22 mouse cellular contexts compared by ENCODE assay signal in genomic region chr4:145819946-145820345, GRCm38 (mm10). TPM values are rescaled to one million over a fixed set of nuclear protein-coding genes. Genes with fewer than 3 reads are reported as not detected.
A peak's percentile ranks its signal among the peaks of the same experiment; 100 is the strongest.
DNase-seq lines count a peak whose midpoint lies in the region; ATAC-seq and TF ChIP-seq lines count a peak whose summit lies in the region.
"Not testable (repeated sequence)": the region's sequence is repeated elsewhere in the genome, so short reads cannot be mapped to it uniquely, and the experiment has no call there.
"Had no signal": no experiment of that assay in that cellular context is flagged by ENCODE, and none has a peak within 500 bp of the region (broad histone marks: within the 10 kb centered on the region; RNA-seq: fewer than 3 reads in every experiment).

No protein-coding gene starts in this region.

- TF ChIP-seq EP300 in lung, postnatal 0 days (IDR thresholded peaks at IDR 0.05): not testable (repeated sequence)

- not testable (repeated sequence) for H3K27me3 ChIP-seq in forebrain, embryonic 11.5 days (ENCODE audit: control insufficient read depth, insufficient read depth, low read length); heart, embryonic 15.5 days; hindbrain, postnatal 0 days (ENCODE audit: insufficient read depth, low read length); limb, embryonic 13.5 days; lung, postnatal 0 days (replicated peaks; ENCODE audit: insufficient read depth, low read length); neural tube, embryonic 11.5 days (ENCODE audit: control insufficient read depth, insufficient read depth, low read length)

- not testable (repeated sequence) for H3K36me3 ChIP-seq in forebrain, embryonic 11.5 days (ENCODE audit: control insufficient read depth, insufficient read depth, low read length); heart, embryonic 15.5 days; hindbrain, postnatal 0 days (ENCODE audit: insufficient read depth, low read length); limb, embryonic 13.5 days; lung, postnatal 0 days (ENCODE audit: insufficient read depth, low read length); neural tube, embryonic 11.5 days (ENCODE audit: control insufficient read depth, insufficient read depth, low read length)

- WGBS in forebrain, embryonic 11.5 days: no CpG with 5 or more reads among the region's 2 CpGs
- WGBS in heart, embryonic 15.5 days: no CpG with 5 or more reads among the region's 2 CpGs
- WGBS in hindbrain, postnatal 0 days: no CpG with 5 or more reads among the region's 2 CpGs
- WGBS in limb, embryonic 13.5 days: no CpG with 5 or more reads among the region's 2 CpGs
- WGBS in lung, postnatal 0 days: no CpG with 5 or more reads among the region's 2 CpGs
- no CpG with 5 or more reads among the region's 2 CpGs for WGBS in neural tube, embryonic 11.5 days

- H3K9me3 ChIP-seq in forebrain, embryonic 11.5 days (ENCODE audit: control insufficient read depth, low read length); heart, embryonic 15.5 days (replicated peaks); hindbrain, postnatal 0 days (ENCODE audit: low read length); limb, embryonic 13.5 days; lung, postnatal 0 days (ENCODE audit: low read length); neural tube, embryonic 11.5 days (ENCODE audit: control insufficient read depth, low read length): not testable (repeated sequence)

- not testable (repeated sequence) for TF ChIP-seq CTCF in hindbrain, postnatal 0 days (IDR thresholded peaks at IDR 0.05; ENCODE audit: low read depth); lung, postnatal 0 days (IDR thresholded peaks at IDR 0.05)

- H3K9ac ChIP-seq in forebrain, embryonic 11.5 days (ENCODE audit: low read length); heart, embryonic 15.5 days; hindbrain, postnatal 0 days (replicated peaks; ENCODE audit: low read length); limb, embryonic 13.5 days; lung, postnatal 0 days (replicated peaks; ENCODE audit: low read depth); neural tube, embryonic 11.5 days (ENCODE audit: low read length): not testable (repeated sequence)

- ATAC-seq in forebrain, embryonic 11.5 days (replicated peaks; ENCODE audit: low FRiP score): 0 out of 2 replicates have a peak, but pooled peaks have one; percentile 14
- peak; percentile 66; the same call in 1 of the 2 replicates for ATAC-seq in heart, embryonic 15.5 days (replicated peaks; ENCODE audit: insufficient number of reproducible peaks, insufficient read depth, low FRiP score, low read depth)
- ATAC-seq in hindbrain, postnatal 0 days: 0 out of 2 replicates have a peak, but pooled peaks have one; percentile 45
- ATAC-seq in limb, embryonic 13.5 days (ENCODE audit: low FRiP score, low read depth): 0 out of 2 replicates have a peak, but pooled peaks have one; percentile 15
- peak; percentile 17 for ATAC-seq in lung, postnatal 0 days
- ATAC-seq in neural tube, embryonic 11.5 days (ENCODE audit: insufficient read depth, low FRiP score, low TSS enrichment): peak; percentile 54; the same call in 1 of the 2 replicates

- not testable (repeated sequence) for H3K4me1 ChIP-seq in forebrain, embryonic 11.5 days (replicated peaks; ENCODE audit: control insufficient read depth, insufficient read depth, low read length); heart, embryonic 15.5 days (replicated peaks); hindbrain, postnatal 0 days (ENCODE audit: insufficient read depth, low read length); limb, embryonic 13.5 days; lung, postnatal 0 days (ENCODE audit: insufficient read depth, low read depth, low read length); neural tube, embryonic 11.5 days (ENCODE audit: control insufficient read depth, insufficient read depth, low read length)

- not testable (repeated sequence) for H3K4me3 ChIP-seq in forebrain, embryonic 11.5 days (ENCODE audit: low read depth, low read length); heart, embryonic 15.5 days; hindbrain, postnatal 0 days (ENCODE audit: low read length); limb, embryonic 13.5 days; lung, postnatal 0 days (ENCODE audit: low read depth, low read length); neural tube, embryonic 11.5 days (ENCODE audit: low read depth, low read length)

- H3K4me2 ChIP-seq in forebrain, embryonic 11.5 days (ENCODE audit: low read depth, low read length, severe bottlenecking); heart, embryonic 15.5 days; hindbrain, postnatal 0 days (ENCODE audit: low read depth, low read length); limb, embryonic 13.5 days (replicated peaks); lung, postnatal 0 days (replicated peaks; ENCODE audit: low read depth, low read length); neural tube, embryonic 11.5 days (ENCODE audit: low read depth): not testable (repeated sequence)

- H3K27ac ChIP-seq in forebrain, embryonic 11.5 days (ENCODE audit: low read depth, low read length); heart, embryonic 15.5 days; hindbrain, postnatal 0 days; limb, embryonic 13.5 days; lung, postnatal 0 days (ENCODE audit: low read length); neural tube, embryonic 11.5 days (ENCODE audit: low read depth, low read length): not testable (repeated sequence)

- not testable (repeated sequence) for DNase-seq in forebrain, embryonic 11.5 days (ENCODE audit: low spot score); hindbrain, postnatal 0 days (ENCODE audit: low spot score); lung, postnatal 0 days (ENCODE audit: low spot score); neural tube, embryonic 11.5 days (ENCODE audit: low spot score)

RNA-seq across cellular contexts. Expression of gene Zfp986, which starts 48.6 kb away (rescaled TPM):
- polyA plus RNA-seq in forebrain, embryonic 11.5 days (2014; fragmentation: Nextera tagmentation; extraction: Ambion mirVana): not detected in 2 replicates
- polyA plus RNA-seq in heart, embryonic 15.5 days (2015; fragmentation: Nextera tagmentation; extraction: Ambion mirVana): not detected in 2 replicates
- total RNA-seq in hindbrain, postnatal 0 days (2014; rRNA removed): 0.14 TPM in 1 of 2 replicates, not detected in the other
- not detected in 2 replicates for polyA plus RNA-seq in hindbrain, postnatal 0 days (2015; fragmentation: Nextera tagmentation; extraction: Ambion mirVana)
- polyA plus RNA-seq in limb, embryonic 13.5 days (2015; fragmentation: Nextera tagmentation; extraction: Ambion mirVana): not detected in 2 replicates
- not detected in 2 replicates for polyA plus RNA-seq in lung, postnatal 0 days (2015; fragmentation: Nextera tagmentation; extraction: Ambion mirVana)
- polyA plus RNA-seq in neural tube, embryonic 11.5 days (2014; fragmentation: Nextera tagmentation; extraction: Ambion mirVana): not detected in 2 replicates
- total RNA-seq: adrenal gland, adult 18-20 months; adrenal gland, postnatal 25 days; gastrocnemius, adult 18-20 months; gastrocnemius, postnatal 25 days; heart, postnatal 14 days had no signal
- polyA plus RNA-seq: embryonic facial prominence, embryonic 15.5 days; forebrain, embryonic 15.5 days; heart, embryonic 10.5 days; hindbrain, embryonic 10.5 days; inflammation-experienced regulatory T-cells, adult 6 months; kidney, embryonic 16.5 days; liver, postnatal 0 days; lung, embryonic 16.5 days; midbrain, embryonic 16.5 days; neural tube, embryonic 12.5 days; spleen, adult 2 months had no signal

Comparison
In these comparisons a context has a peak if more than half of its experiments do, and no peak if none do; other contexts are left out.
1. ATAC-seq: peak in every context shown above with its lines; median percentile 66 in heart, embryonic 15.5 days; 54 in neural tube, embryonic 11.5 days; 45 in hindbrain, postnatal 0 days; 17 in lung, postnatal 0 days; 15 in limb, embryonic 13.5 days; 14 in forebrain, embryonic 11.5 days.